Mouse (Mus musculus) olfactory bulb, adult 2 months (tissue): ENCODE measurements around the gene Id1.

Experiments
- CTCF ChIP-seq: fragments of 200-500 bp; IDR thresholded peaks from 2 replicates; pipeline ENCODE4 v1.5.1; 2012; ENCODE audit warnings: low read depth, mild to moderate bottlenecking, low read length, moderate library complexity; ENCODE audit not compliant: insufficient read depth
- POLR2A ChIP-seq: fragments of 200-500 bp; IDR thresholded peaks from 2 replicates; pipeline ENCODE4 v1.6.1; 2012; ENCODE audit warnings: mild to moderate bottlenecking, low read depth, low read length, moderate library complexity; ENCODE audit not compliant: insufficient read depth

GRCm38 (mm10) chr2:152700138-152700537 is 35.9 kb upstream of the Id1 start:
- TF ChIP-seq CTCF, result no peak
- TF ChIP-seq POLR2A, result no peak
